Mouse (Mus musculus) cerebellum, adult 11 months (tissue): Measurements from ENCODE around the gene Ucp3.
A peak's percentile ranks its signal among the peaks of the same experiment; 100 is the strongest.

Experiments
- DNase-seq: peaks from one replicate; pipeline ENCODE4 v3.0.0; 2022

Gene Ucp3

DNA sequence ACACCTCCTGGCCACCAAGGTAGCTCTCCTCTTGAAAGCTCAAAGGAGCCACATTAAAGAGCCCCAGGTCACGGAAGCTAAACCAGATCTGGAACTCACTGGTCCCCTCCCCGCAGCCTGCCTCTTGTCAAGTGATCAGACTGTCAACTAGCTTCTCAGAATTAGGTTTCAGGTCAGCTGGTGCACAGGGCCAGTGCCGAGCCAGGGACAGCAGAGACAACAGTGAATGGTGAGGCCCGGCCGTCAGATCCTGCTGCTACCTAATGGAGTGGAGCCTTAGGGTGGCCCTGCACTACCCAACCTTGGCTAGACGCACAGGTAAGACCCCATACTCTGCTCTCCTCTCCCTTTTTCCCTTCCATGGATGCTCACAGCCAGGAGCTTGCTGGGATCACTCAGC lies at the start of gene Ucp3:
TSS of gene Ucp3 (plus strand) at position 214 of the 400 bp plus-strand sequence.
- DNase-seq = no peak

DNA sequence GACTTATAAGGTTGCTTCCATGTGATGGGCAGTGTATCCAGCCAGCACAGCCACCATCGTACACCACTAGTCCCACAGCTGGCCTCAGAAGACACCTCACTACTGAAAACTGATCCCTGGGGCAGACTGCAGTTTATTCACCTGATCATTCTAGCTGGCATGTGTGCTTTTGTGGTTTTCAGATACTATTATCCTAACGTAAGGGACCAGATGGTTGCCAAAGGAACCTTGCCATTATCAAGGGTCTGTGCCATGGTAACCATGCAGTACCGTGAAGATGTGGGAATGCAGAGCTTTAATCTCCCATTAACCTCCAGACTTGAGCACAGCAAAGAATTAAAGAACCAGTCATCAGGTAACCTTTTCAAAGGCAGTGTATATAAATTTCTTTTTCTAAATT lies 47.0 kb upstream of the Ucp3 start:
- no peak for DNase-seq

DNA sequence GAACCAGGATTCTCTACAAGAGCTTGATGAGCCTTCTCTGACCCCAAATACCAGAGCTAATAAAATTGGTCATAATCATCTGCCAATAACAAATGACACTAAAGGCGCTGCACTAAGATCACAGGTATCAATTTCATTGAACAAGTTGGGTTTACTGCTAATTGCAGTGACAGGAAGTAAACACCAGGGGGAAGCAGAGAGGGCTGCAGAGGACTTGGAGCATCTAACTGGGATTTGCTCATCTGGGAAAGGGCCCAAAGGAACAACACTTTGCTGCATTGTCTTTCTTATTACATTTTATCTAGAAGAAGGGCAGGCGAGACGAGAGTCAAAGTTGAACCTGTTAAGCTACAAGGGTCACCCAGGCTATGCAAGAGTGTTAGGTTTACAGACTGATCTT lies 43.7 kb upstream of the Ucp3 start:
- DNase-seq = peak; percentile 13

DNA sequence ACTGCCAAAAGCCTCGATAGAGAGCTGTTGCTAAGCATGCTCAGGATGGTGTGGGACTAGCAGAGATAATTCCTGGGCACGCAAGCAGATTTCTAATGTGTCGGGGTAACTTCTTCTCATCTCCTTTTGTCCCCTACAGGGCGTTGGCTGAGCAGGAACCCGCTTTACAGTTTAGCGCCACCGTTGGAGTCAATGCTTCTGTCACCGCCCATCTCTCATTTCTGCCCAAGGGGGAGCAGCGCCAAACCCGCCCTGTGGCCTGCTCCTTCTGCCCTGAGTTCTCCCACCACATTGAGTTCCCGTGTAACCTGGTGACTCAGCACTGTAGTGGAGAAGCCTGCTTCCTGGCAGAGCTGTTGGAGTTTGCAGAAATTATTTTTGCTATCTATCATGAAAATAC lies 42.9 kb upstream of the Ucp3 start:
- no peak for DNase-seq

DNA sequence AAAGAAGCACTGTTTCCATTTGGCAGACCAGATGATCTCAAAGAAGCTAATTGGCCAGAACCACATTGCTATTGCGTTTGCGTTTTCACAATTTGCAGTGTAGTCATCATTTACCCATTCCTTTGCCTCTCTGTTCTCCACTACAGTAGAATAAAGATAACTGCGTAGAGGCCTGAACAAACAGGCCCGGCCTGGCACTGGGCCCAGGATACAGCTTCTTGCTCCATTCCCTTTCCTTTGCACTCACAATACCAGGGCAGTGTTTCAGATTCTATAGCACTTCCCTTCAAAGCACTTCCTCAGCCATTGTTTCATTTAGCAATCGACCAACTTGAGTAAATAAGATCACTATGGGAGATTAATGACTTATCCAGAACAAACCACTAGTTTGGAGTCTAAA lies 41.7 kb upstream of the Ucp3 start:
- no peak for DNase-seq

DNA sequence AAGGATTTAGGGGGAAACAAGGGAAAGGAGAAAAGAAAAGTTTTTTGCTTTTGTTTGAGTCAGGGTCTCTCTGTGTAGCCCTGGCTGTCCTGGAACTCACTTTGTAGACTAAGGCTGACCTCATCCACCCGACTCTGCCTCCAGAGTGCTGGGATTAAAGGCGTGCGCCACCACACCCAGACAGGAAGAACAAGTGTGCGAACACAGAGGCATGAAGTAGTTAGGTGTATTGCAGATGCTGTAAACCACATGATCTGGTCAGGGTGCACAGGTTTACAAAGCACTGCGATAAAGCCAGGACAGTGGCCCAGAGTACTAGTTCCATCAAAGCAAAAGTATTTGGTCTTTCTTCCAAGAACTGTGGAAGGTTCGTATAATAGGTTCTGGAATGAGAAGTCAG lies 39.5 kb upstream of the Ucp3 start:
- DNase-seq = no peak

DNA sequence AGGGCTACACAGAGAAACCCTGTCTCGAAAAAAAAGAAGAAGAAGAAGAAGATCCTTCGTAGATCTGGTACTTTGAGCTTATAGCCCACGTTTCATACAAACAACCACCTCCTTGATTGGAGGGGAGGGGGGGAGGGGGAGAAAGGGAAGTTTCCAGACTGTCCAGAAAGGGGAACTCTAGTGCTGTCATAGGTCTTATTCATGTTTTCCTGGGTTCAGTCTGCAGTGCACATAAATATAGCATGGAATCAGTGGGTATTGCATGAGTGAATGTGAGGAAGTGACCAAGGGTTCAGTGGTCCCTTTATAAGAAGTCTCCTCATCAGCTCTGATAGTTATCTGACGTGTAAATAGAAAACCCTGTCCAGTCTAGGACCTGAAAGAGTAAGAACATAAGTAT lies 29.1 kb upstream of the Ucp3 start:
- DNase-seq = no peak

DNA sequence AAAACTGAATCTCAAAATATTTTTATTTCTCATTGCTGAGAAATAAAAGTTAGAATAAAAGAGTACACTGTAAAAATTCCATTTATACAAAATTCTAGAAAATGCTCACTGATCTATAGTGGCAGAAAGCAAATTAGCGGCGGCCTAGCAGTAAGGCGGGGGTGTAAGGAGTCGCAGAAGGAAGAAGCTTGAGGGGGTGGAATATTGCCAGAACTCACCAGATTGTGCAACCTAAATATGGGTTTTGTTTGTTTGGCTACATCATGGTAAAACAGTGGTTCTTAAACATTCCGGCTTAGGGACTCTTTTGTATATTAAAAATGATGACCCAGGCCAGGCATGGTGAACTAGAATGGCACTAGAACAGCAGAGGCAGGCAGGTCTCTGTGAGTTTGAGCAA lies 26.5 kb upstream of the Ucp3 start:
- no peak for DNase-seq

DNA sequence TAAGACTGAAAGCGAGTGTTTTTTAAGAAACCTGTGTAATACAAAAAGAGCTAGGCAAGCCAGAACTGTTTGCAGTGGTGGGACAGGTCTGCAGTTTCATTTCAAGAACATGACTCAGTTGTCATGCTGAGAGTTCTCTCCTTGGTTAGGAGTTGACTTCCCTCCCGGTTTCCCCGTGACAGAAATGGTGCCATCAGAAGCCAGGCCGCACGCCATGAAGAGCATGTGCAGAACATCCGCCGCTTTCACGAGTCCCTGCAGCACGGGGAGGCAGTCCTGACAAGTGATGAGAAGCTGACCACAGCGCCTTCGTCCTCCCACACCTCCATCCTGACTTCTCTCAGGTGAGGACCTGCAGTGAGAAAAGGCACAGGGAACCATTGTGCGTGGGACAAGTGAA lies 24.3 kb upstream of the Ucp3 start:
- no peak for DNase-seq

DNA sequence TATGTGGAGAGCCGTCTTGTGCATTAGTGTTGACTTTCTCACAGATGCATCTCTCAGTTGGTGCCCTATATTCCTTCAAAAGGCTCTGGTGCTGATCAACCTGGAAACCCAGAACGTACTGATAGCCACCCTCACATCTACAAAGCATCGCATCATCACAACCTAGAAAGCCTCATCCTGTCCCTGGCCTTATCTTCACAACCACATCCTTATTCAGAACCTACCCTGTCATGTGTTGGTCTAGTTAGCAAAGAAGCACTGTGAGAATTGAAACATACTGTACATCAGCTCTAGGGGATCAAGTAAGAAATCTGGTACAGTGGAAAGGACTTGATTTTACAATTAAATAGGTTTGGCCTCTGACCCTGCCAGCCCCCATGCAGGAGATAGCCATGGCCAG lies 23.8 kb upstream of the Ucp3 start:
- DNase-seq = no peak

DNA sequence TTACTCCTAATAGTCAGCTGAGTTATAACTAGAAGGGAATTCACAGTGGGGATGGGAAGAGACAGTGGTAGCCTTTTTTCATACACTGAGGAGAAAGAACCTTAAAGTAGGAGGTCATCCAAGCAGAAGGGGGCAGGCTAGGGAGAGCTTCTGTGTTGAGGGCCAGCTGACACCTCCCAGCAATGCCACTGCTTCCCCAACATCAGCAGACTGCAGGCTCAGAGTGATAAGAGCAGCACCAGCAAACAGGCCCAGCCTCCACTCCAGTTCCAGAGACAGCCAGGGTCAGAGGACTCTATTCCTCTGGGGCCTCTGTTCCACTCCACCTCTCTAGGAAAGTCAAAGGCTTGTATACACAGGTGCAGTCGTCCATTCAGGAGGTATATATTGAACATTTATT lies 14.6 kb upstream of the Ucp3 start:
- no peak for DNase-seq

DNA sequence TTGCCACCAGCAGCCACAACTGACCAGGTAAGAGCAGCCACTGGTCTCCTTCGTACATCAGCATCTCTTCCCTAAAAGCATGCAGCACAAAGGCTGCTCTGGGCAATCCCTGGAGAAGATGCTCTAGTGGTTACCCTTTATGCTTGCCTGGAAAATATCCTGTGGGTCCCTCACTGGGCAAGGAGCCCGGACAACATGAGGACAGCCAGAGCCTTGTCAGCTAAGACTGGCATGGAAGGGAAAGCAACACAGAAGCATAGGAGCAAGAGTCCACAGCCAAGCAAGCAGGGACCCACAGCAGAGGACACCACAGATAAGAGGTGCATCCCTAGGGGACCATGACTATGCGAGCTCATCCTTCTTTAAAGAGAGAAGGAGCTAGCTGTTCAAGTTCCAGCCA lies 12.9 kb upstream of the Ucp3 start:
- DNase-seq = no peak

DNA sequence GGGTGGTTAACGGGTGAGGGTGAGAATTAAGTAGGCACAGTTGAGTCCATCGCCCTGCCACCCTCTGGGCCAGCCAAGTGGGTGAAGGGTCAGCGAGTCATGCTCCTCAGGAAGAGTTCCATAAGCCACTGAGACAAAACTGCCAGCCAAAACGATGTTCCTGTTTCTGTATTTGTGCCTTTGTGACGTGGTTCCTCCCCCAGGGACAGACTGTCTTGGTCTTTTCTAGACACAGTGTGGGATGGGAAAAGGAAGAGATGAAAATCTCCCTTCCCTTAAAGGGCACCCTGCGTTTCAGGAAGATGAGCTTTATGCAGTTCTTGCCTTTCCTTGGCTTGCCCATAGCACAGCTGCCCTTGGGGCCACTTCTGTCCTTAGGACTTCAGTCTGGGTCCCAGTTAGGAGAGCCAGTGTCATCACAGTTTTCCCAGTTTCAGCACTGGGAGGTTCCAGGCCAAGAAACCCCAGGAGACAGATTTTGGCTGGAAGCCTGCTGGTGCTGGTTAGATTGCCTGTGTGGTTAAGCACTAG lies 11.1 kb upstream of the Ucp3 start:
- DNase-seq = no peak

DNA sequence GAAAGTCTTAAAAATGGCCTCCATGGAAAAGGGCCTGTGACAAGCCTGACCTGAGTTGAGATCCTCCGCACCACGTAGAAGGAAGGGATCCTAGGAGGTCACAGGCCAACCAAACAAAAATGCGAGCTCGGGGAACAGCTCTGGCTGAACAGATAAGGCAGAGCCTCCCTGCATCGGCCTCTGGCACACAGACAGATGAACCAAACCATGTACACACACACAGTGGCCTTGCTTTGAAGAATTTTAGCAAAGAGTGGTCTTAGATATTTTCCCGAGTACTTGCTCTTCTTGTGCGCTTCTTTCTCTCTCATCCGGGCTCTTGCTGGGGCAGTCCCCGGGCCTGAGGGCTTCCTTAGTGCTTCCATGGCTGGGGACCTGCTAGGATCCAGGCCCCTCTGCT lies 9.6 kb upstream of the Ucp3 start:
- no peak for DNase-seq

DNA sequence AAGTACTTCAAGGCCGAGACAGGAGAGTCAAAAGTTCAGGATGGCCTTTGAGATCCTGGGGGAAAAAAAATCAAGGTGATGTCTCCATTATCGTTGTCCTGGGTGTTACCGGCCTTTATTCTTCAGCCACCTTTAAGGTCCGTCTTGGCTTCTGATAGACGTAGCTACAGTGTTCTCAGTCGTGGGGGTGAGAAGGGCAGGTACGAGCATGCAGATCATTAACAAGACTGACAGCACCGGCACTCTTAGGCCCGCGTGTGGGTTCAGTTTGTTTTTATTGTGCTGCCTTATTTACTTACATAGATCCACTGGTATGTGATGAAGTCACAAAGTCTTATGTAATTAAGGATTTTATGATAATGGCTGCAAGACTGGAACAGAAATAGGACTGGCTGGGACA lies 9.0 kb upstream of the Ucp3 start:
- no peak for DNase-seq

DNA sequence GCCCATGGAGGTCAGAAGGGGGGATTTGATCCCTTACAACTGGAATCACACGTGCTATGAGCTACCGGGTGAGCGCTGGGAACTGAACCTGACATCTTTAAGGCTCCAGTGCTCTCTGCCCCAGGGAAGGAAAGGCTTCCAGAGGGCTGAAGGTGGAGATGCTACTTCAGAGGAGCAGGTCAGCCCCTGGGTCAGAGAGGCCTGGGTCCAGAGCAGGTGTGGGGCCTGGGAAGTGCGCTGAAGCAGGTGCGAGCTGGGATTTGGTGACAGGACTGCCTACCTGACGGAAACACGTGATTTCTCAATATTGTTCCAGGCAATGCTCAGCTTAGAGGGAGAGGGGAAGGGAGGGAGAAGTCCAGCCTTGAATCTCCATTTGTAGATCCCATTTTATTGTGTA lies 8.5 kb upstream of the Ucp3 start:
- DNase-seq = no peak

DNA sequence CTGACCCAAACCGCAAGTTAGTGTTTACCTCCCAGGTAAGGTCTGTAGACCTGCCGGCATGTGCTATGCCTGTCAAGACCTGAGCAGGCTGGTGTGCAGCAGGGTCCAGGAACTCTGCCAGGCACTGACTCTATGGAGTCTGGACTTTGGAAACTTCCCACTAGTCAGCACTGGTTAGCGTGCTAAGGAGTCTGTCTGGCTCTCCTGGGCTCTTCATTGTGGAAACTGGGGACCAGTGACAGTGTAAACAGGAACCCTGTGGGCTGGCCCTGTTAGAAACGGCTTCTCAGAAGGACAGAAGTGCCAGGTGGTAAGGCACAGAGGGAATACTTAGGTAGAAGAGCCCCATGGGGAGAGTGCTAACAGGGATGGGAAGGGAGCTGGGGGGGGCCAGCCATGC lies 7.5 kb upstream of the Ucp3 start:
- DNase-seq = no peak

DNA sequence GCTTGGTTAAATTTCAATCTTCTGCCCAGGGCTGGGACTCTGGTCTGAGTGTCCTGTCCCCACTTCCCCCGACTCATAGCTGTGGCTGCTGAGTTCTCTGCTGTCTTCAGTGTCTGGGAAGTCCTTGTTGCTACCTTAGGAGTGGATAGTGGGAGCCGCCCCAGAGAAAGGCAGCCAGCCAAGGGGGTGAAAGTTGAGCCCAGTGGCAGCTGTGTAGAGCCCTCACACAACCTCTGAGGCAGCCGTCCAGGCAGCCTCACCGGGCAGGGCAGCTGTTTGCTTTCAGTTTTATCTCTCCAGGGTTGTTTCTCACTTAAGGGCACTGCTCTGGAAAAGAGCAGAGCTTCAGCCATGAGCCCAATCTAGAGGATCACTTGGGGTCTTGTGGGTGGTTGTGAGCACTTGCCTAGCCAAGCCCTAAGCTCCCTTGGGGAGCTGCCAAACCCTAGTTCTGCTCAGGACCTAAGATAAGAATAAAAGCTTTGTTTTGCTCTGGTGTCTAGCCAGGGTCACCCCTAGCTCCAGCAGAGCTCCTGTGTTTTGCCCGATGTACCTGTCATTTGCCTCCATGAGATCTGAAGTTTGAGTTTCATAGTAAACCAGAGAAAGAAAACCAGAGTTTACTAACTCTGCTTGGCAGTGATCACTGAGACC lies 7.0 kb upstream of the Ucp3 start:
- DNase-seq = no peak

DNA sequence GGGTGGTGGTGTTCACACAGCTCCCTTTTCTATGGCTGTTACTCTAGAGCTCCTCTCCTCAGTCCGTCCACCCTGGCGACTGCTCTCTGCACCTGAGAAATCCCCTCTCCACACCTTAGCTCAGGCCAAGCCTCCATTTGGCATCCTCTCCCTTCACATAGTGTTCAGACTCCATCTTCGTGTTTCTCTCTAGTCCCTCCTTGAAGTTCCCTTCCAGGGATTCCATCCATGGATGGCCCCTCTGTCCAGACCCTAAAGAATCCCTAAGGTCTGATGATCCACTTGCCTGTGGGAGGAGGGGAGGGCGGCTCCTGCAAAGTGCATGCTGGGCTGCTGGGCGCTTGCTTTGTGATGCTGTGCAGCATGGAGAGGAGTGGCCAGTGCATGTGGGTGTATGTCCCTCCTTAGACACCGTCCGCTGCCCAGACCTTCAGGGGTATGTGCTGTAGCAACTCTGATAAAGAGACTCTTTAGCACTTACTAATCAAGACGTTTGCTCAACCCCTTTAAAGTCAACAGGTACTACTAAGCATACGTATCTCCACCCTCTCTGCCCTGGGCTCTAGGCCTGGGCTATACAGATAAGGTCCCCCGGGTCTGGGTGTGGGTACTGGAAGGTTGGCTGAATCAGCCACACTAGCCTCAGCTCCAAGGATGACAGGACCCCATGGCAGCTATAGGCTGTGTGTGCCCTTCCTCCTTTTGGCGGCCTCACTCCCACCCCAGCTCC lies 5.8 kb upstream of the Ucp3 start:
- no peak for DNase-seq

DNA sequence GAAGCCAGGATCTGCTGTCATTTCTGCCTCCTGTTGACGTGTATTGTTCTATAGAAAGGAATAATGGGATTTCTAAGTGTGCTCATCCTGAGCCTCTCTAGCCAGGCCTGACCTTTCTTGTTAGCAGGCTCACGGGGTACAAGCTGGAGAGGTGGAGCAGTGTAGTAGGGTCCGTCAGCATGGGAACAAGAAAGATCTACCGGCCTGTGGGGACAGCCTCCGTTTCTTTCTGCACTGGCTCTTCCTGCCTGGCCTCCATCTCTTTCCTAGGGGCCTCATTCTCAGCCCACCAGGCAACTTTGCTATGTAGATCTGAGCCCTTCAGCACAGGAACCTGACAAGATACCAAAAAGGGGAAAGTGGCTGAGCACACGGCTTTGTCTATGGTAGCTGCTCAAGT lies 4.0 kb upstream of the Ucp3 start:
- no peak for DNase-seq

DNA sequence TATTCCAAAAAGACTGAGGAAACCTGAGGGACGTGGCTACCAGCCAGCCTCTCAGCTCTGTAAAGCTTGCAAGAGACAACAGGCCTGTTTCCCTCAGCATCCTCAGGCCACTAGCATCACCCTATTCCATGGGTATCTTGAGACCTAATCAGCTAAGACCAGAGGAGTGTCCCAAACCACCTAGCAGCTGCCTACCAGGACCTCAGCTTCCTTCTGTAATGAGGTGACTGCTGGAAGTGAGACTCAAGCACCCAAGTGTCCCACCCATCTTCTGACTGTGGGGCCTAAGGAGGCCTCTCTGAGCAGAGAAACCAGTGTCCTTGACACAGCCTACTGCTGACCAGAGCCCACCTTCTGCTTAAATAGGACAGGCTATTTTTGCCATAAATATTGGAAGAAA lies 3.3 kb upstream of the Ucp3 start:
- DNase-seq = no peak

DNA sequence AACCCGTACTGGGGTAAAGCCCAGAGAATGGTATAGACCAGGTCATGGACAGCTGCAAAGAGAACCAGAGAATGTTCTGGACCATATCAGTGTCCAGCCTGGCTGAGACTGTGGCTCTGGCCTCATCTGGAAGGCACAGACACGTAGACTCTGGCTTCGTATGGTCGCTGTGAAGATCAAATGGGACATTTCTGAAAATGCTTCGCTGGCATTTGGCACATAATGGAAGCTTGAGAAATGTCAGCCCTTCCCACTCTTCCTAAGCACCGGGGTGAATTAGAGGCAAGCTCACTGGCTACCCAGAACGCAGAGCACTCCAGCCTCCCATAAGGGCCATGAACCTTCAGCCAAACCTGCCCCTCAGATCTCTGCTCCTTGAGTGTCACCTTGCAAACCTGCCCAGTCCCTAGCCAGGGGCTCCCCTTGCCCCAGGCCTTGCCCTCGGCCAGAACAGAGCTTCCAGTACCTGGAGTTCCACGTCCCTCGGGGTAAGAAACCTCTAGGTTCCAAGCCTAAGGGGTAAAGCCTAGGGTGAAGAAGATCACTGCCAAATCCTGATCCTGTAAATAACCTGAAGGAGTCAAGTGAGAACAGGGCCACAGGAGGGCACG lies 1.9 kb upstream of the Ucp3 start:
- no peak for DNase-seq

DNA sequence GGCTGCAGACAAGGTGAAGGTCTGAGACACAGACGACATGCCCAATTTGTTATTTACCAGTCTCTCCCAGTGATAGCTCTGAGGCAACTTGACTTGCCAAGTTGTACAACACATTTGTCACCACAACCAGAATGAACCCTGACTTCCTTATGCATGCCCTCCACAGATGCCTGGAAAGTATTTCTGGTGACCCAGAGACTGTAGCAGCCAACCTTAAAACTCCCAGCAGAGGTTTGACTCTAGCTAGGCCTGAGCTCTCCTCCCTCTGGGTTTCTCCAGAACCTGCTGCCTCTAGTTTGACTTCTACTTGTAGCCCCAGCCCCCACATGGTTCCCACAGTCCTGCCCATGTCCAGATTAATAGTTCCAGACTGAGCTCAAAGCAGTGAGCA lies 1.4 kb upstream of the Ucp3 start:
- no peak for DNase-seq

DNA sequence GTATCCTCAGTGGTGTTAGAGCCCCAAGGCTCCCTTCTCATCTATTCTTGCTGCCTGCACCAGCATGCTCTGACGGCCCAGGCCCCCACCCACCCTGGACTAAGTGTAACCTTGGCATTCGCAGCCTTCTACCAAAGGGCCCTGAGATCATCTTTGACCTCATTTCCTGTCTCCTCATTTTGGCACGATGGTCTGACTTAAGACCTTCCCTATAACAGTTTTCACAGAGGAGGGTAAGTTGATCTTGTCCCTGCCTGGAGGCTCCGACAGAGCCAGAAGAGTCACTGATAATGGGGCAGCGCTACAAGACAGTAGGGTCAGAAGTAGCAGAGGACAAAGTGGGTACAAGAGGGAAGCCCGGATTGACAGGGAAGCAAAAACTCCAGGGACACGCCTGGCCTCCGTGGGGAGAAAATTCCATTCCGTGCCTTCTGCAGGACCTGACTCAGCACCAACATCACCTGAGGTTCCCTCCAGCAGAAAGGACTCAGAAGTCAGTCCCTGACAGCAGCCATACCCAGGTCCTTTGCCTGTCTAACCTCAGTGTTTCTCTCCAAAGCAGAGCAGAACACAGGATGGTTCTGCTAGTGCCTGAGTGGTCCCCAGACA lies 1.2 kb downstream of the Ucp3 start:
- DNase-seq = no peak
